Mouse (Mus musculus): ENCODE measurements around the gene Flnc.

DNA sequence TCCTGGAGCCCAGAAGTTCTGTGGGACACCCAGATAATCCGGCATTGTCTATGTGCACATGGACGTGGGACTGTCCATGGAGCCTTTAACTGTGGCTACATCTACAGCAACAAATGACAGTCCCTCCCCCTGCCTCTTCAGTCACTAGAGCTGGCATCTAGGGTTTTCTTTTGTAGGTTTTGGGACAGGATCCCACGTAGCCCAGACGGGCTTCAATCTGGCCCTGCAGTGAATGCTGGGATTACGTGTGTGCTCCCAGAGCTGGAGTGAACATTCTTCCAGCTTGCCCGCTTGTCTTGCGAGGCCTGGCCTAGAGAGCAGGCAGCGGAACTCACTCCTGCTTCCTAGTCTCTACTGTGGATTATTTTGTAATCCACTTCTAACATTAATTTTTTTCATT, 7.9 kb upstream of the Flnc start:
- TF ChIP-seq CTCF (IDR thresholded peaks at IDR 0.05; ENCODE audit: insufficient read depth, low read length) (no peak), POLR2A (IDR thresholded peaks at IDR 0.05; ENCODE audit: borderline replicate concordance, extremely low read depth, low read depth, low read length) (no peak)
